Mouse (Mus musculus) cerebellum, adult 18-20 months (tissue): Measurements from ENCODE around the gene Fbxl19.
A peak's percentile ranks its signal among the peaks of the same experiment; 100 is the strongest.

Experiments
- DNase-seq, 2 experiments: peaks; one replicate each; pipeline ENCODE4 v3.0.0; 2021

The Fbxl19 gene

GRCm38 (mm10) chr7:127744366-127745045 lies at the start of gene Fbxl19:
Gene Fbxl19, plus strand, starts transcription at chr7:127744543.
- peak; percentile 82 to 84 for DNase-seq

- DNase-seq = peak; percentile 40 to 54
These were observed 45.4 kb upstream of the Fbxl19 start for GRCm38 (mm10) chr7:127698986-127699385.

- no peak for DNase-seq
These were observed 43.5 kb upstream of the Fbxl19 start for GRCm38 (mm10) chr7:127700712-127701331.

- peak in 1 of 2 experiments; percentile 46 for DNase-seq
These were observed 40.7 kb upstream of the Fbxl19 start for GRCm38 (mm10) chr7:127703561-127704178.

- no peak for DNase-seq
These were observed 39.7 kb upstream of the Fbxl19 start for GRCm38 (mm10) chr7:127704598-127704997.

- DNase-seq = peak; percentile 76 to 88
These were observed 38.6 kb upstream of the Fbxl19 start for GRCm38 (mm10) chr7:127705706-127706105.

GRCm38 (mm10) chr7:127707045-127707956 lies 37.0 kb upstream of the Fbxl19 start:
- no peak for DNase-seq

GRCm38 (mm10) chr7:127707957-127708206 lies 36.5 kb upstream of the Fbxl19 start:
- DNase-seq = no peak

- DNase-seq = peak; percentile 81 to 93
These were observed 35.9 kb upstream of the Fbxl19 start, which contains the start of gene Bcl7c for GRCm38 (mm10) chr7:127708207-127709078. Gene Bcl7c, minus strand, starts transcription at chr7:127708933.

GRCm38 (mm10) chr7:127709261-127709979 lies 34.9 kb upstream of the Fbxl19 start:
- DNase-seq = no peak

- DNase-seq = no peak
These were observed 33.3 kb upstream of the Fbxl19 start for GRCm38 (mm10) chr7:127711031-127711430.

- DNase-seq = no peak
These were observed 32.9 kb upstream of the Fbxl19 start for GRCm38 (mm10) chr7:127711456-127711855.

GRCm38 (mm10) chr7:127712461-127713385 lies 31.6 kb upstream of the Fbxl19 start, which contains the start of gene Ctf1:
Gene Ctf1, plus strand, starts transcription at chr7:127712736.
- DNase-seq = peak; percentile 78 to 90

GRCm38 (mm10) chr7:127714816-127715215 lies 29.5 kb upstream of the Fbxl19 start:
- DNase-seq = no peak

GRCm38 (mm10) chr7:127716992-127717391 lies 27.4 kb upstream of the Fbxl19 start:
- peak; percentile 82 to 88 for DNase-seq

GRCm38 (mm10) chr7:127718339-127718738 lies 26.0 kb upstream of the Fbxl19 start:
- no peak for DNase-seq

- DNase-seq = no peak
These were observed 25.1 kb upstream of the Fbxl19 start for GRCm38 (mm10) chr7:127719258-127719657.

- DNase-seq = no peak
These were observed 18.9 kb upstream of the Fbxl19 start for GRCm38 (mm10) chr7:127725490-127725889.

- no peak for DNase-seq
These were observed 18.4 kb upstream of the Fbxl19 start for GRCm38 (mm10) chr7:127725924-127726323.

- no peak for DNase-seq
These were observed 16.4 kb upstream of the Fbxl19 start for GRCm38 (mm10) chr7:127727898-127728297.
